Mouse (Mus musculus) small intestine, adult 2 months (tissue): ENCODE measurements around the gene Plac1.

Source experiments
- CTCF ChIP-seq: fragments of 200-500 bp; IDR thresholded peaks from 2 replicates; pipeline ENCODE4 v1.5.1; 2012; ENCODE audit warnings: low read depth, mild to moderate bottlenecking, control low read depth, inconsistent platforms, low read length, moderate library complexity, mixed read lengths; ENCODE audit not compliant: insufficient replicate concordance, insufficient read length; ENCODE audit errors: extremely low read depth
- POLR2A ChIP-seq: fragments of 200-500 bp; IDR thresholded peaks from 2 replicates; pipeline ENCODE4 v1.6.1; 2012; ENCODE audit warnings: low read depth, mild to moderate bottlenecking, control low read depth, inconsistent platforms, low read length, moderate library complexity

GRCm38 (mm10) chrX:53049196-53049595 is 190.7 kb downstream of the Plac1 start:
- no peak for TF ChIP-seq CTCF
- no peak for TF ChIP-seq POLR2A
